Mouse (Mus musculus) cortical plate, adult 2 months (tissue): ENCODE measurements at regions not wholly inside any gene's neighbourhood (a gene's known extent, or its start where the extent isn't known, plus 50 kb on each side); places are given as distances from the start of the nearest gene placed in this dataset.

Experiments used
- H3K27ac ChIP-seq: fragments of 200-500 bp; 2 replicates; pipeline ENCODE4 v1.5.1; 2012; ENCODE audit warnings: low read length, control low read depth, inconsistent platforms; ENCODE audit not compliant: insufficient read depth
- H3K4me1 ChIP-seq: fragments of 200-500 bp; 2 replicates; pipeline ENCODE4 v1.6.1; 2011; ENCODE audit warnings: low read length; ENCODE audit not compliant: control insufficient read depth, insufficient read depth
- H3K4me3 ChIP-seq: fragments of 200-500 bp; 2 replicates; pipeline ENCODE4 v1.5.1; 2011; ENCODE audit warnings: mild to moderate bottlenecking, low read length, control low read depth; ENCODE audit not compliant: insufficient read depth
- CTCF ChIP-seq: fragments of 200-500 bp; IDR thresholded peaks from 2 replicates; pipeline ENCODE4 v1.5.1; 2011; ENCODE audit warnings: mild to moderate bottlenecking, control low read depth, low read length; ENCODE audit not compliant: insufficient read depth; ENCODE audit errors: extremely low read depth
- POLR2A ChIP-seq: fragments of 200-500 bp; IDR thresholded peaks from 2 replicates; pipeline ENCODE4 v1.6.1; 2011; ENCODE audit warnings: mild to moderate bottlenecking, low read length, control low read depth; ENCODE audit not compliant: insufficient read depth; ENCODE audit errors: extremely low read depth

GRCm38 (mm10) chr13:37151835-37152516 lies 101.9 kb upstream of the F13a1 start:
- peaks cover 2% of the 10 kb centered on the region; the same call in 1 of the 2 replicates for H3K4me1 ChIP-seq
- TF ChIP-seq POLR2A = no peak
- no peak for TF ChIP-seq CTCF
- no peak overlapping the region for H3K27ac ChIP-seq
- H3K4me3 ChIP-seq = no peak overlapping the region

- H3K4me3 ChIP-seq = no peak overlapping the region
- no peak overlapping the region for H3K27ac ChIP-seq
- TF ChIP-seq CTCF (no peak), POLR2A (no peak)
Measured at GRCm38 (mm10) chr13:37149961-37150360, 99.9 kb upstream of the F13a1 start.

GRCm38 (mm10) chr13:37149066-37149781 lies 99.2 kb upstream of the F13a1 start:
- Histone ChIP-seq H3K4me1 (peaks cover 2% of the 10 kb centered on the region; the same call in 1 of the 2 replicates), H3K4me3 (no peak overlapping the region), H3K27ac (no peak overlapping the region)
- TF ChIP-seq CTCF = no peak

More at GRCm38 (mm10) chr13:37149961-37150360, 99.9 kb upstream of the F13a1 start:
- peaks cover 2% of the 10 kb centered on the region; the same call in 1 of the 2 replicates for H3K4me1 ChIP-seq

DNA sequence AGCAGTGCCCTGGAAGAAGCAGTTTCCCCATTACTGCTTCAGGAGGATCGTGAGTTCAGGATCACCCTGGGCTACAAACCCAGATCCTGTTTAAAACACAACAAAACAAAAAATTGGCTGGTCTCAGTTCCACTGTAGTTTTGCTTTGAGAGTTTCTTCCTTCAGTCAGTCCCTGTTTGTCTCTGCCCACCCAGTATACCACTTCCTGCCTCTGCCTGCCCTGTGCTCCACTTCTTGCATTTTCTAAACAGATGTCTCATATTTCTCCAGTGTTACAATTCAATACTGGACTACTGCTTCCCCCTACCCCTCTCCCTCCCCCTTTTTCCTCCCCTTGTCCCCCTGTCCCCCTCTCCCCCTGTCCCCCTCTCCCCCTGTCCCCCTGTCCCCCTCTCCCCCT lies 98.6 kb upstream of the F13a1 start:
- peaks cover 2% of the 10 kb centered on the region; the same call in 1 of the 2 replicates for H3K4me1 ChIP-seq
- H3K27ac ChIP-seq = no peak overlapping the region
- no peak overlapping the region for H3K4me3 ChIP-seq
- TF ChIP-seq POLR2A (no peak), CTCF (no peak)

GRCm38 (mm10) chr13:37147790-37148189 lies 97.7 kb upstream of the F13a1 start:
- H3K4me1 ChIP-seq = peaks cover 2% of the 10 kb centered on the region; the same call in 1 of the 2 replicates
- TF ChIP-seq POLR2A (no peak), CTCF (no peak)
- H3K4me3 ChIP-seq = no peak overlapping the region
- H3K27ac ChIP-seq = no peak overlapping the region

DNA sequence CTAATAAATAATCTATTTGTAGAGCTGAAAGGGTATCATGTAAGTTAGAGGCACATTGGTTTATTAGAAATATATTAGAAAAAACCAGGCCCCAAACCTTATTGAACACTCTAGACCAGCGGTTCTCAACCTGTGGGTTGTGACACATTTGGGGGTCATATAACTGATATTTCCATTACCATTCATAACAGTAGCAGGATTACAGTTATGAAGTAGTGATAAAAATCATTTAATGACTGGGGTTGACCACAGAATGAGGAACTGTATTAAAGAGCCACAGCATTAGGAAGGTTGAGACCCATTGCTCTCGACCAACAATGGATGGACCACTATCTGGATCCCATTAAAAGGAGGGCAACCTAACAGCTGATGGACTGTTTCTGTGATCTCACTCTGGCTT lies 92.8 kb upstream of the F13a1 start:
- no peak for TF ChIP-seq CTCF
- no peak for TF ChIP-seq POLR2A
- Histone ChIP-seq H3K27ac (no peak overlapping the region), H3K4me3 (no peak overlapping the region), H3K4me1 (peaks cover 4% of the 10 kb centered on the region; the same call in 1 of the 2 replicates)

DNA sequence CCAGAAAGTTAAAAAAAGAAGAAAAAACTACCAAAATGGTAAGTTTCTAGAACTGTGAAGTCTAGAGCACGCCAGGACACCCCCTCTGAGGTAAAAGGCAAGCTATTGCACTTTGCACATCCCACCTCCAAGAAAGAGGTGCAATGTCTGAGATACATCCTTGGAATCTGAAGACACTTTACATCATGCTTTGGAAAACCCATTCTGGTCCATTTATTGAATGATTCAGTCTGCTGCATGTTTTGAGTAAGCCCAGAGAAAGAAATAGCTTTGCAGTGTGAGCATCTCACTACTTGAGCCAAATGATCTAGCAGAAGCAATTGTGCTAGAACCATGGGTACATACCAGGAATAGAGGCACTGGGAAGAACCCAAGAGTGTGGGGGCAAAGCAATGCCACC lies 85.1 kb upstream of the F13a1 start:
- Histone ChIP-seq H3K27ac (no peak overlapping the region), H3K4me3 (no peak overlapping the region), H3K4me1 (peaks cover 4% of the 10 kb centered on the region; the same call in 1 of the 2 replicates)
- TF ChIP-seq POLR2A (no peak), CTCF (no peak)

- Histone ChIP-seq H3K4me1 (peaks cover 3% of the 10 kb centered on the region; the same call in 1 of the 2 replicates), H3K4me3 (no peak overlapping the region), H3K27ac (no peak overlapping the region)
- no peak for TF ChIP-seq CTCF
- TF ChIP-seq POLR2A = no peak
Measured at GRCm38 (mm10) chr13:37134518-37134917, 84.5 kb upstream of the F13a1 start.

GRCm38 (mm10) chr13:37130637-37131036 lies 80.6 kb upstream of the F13a1 start:
- Histone ChIP-seq H3K4me1 (peaks cover 3% of the 10 kb centered on the region; the same call in 1 of the 2 replicates), H3K27ac (no peak overlapping the region), H3K4me3 (no peak overlapping the region)
- no peak for TF ChIP-seq CTCF
- TF ChIP-seq POLR2A = no peak

DNA sequence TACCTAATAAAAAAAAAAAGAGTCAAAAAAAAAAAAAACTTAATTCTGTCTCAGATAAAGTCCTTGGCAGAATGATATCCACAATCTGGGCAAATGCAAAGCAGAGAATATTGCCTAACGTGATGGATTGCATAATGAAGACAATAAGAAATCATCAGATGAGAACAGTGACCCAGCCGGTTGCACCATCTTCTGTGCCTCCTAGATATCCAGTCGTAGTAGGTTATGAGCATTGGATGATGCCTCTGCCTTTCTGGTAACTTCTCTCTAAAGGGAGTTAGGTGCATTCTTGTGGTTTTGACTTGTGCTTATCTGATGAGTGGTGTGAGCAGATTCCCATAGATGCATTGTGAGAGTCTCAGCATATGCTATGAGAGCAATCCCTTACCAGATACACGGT lies 71.6 kb upstream of the F13a1 start:
- Histone ChIP-seq H3K4me1 (no peaks in the 10 kb centered on the region), H3K27ac (no peak overlapping the region), H3K4me3 (no peak overlapping the region)
- TF ChIP-seq POLR2A = no peak
- no peak for TF ChIP-seq CTCF
